Mouse (Mus musculus) kidney, postnatal 14 days (tissue): ENCODE measurements at regions not wholly inside any gene's neighbourhood (a gene's known extent, or its start where the extent isn't known, plus 50 kb on each side); places are given as distances from the start of the nearest gene placed in this dataset.

Experiments
- DNase-seq: peaks from one replicate; pipeline ENCODE4 v3.0.0; 2022; ENCODE audit warnings: mixed read lengths

GRCm38 (mm10) chr15:62106518-62106975 is 1183.7 kb upstream of the A1bg start:
- DNase-seq, result peak; percentile 96

- DNase-seq, result no peak
Measured at GRCm38 (mm10) chr15:62105483-62105882, 1182.7 kb upstream of the A1bg start.

DNA sequence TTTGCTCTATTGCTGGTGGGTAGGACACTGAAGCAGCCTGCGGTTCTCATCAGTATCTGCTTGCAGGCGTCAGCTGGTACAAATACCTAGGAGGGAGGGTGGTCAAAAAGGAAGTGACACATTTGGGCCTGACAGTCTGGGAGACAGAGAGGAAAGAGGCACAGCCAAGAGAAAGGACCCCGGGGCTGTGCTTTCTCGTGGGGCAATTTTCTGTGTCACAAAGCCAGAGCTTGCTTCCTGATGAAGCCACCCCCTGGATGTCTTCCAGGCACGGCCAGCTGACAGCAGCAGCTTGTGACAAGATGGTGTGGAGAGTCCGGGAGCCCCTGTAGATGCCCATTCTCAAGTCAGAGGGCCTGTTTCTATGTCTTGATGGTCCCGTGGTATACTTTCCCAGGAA is 1181.8 kb upstream of the A1bg start:
- peak; percentile 60 for DNase-seq

- no peak for DNase-seq
Measured at GRCm38 (mm10) chr15:62099683-62100082, 1176.9 kb upstream of the A1bg start.

DNA sequence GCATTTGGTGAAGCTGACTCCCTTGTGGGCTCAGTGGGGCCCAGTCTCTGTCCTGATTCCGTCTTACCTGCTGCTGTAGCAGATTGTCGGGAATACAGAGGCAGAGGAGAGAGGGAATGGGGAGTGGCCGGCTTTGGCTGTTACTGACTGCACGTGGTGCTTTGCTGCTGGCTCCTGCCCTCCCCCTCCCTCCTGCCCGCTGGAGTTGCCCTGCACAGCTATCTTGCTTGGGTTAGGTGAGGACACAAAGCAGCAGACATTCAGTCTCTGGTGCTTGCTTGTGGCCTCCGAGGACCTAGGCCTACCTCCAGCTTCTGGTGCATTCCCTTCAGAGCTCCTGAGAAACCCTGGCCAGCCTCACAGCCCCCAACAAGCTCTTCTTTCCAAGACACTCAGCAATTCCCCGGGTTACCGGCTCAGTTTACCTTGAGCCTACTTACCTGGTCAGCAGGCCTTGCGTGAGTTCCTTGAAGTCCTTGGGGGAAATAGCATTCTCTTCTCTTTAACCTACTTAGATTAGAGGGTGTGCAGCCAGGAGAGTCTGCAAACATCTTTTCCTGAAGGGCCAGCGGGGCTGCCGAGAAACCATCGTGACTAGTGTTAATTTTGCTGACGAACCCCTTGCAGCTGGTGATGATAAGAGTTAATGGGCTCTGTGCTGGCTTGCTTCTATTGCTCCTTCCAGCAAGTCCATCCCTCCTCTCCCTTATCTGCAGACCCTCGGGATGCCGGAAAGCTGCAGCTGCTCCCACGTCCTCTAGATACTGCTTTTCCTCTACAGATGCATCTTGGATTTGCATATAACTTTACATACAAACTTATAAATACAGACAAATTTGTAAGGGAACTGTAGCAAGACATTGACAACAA is 1176.2 kb upstream of the A1bg start:
- DNase-seq, result peak; percentile 76

- DNase-seq, result no peak
Measured at GRCm38 (mm10) chr15:62096778-62097177, 1174.0 kb upstream of the A1bg start.

GRCm38 (mm10) chr15:62095198-62095597 is 1172.4 kb upstream of the A1bg start:
- no peak for DNase-seq

DNA sequence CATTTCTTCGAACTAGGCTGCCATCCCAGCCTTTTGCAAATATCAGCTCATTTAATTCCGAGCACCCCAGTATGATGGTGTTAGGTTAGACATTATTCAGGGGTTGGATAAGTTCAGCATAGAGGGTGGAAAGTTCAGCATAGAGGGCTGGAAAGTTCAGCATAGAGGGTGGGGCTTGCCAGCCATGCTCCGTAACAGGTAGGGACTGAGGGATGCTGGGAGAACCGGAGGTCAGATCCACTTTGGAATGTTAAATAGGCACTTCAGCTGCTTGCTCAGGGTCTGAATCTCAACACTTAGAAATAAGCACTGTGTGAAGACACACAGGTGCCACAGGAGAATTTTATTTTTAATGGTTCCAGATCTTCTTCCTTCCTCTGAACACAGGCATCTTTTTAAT is 1170.9 kb upstream of the A1bg start:
- no peak for DNase-seq

DNA sequence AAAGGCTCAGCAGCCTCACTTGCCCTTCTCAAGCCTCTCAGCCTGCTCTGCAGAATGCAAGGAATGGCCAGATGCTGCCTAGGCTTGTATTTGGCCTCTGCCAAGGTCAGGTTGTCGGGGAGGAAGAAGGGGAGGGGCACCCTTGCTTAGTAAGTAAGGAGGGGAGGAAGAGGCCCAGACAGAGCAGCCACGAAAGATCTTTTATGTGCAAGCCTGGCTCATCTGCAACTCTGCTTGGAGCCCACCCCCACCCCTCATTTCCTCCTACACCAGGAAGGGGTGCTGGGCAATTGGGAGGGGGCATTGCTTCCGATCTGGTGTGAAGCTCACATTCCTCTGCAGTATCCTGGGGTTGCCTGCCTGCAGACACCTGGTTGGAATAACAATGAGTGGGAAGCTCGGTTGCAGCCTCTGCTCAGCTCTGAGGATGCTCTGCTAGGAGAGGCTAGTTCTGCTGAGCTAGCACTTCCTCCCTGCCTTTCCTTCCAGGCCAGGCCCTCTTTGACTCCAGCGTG is 1169.9 kb upstream of the A1bg start:
- DNase-seq, result peak; percentile 49

- no peak for DNase-seq
Measured at GRCm38 (mm10) chr15:62091746-62092659, 1169.2 kb upstream of the A1bg start.

GRCm38 (mm10) chr15:62091144-62091543 is 1168.3 kb upstream of the A1bg start:
- DNase-seq, result no peak

GRCm38 (mm10) chr15:62088341-62088740 is 1165.5 kb upstream of the A1bg start:
- DNase-seq, result no peak

DNA sequence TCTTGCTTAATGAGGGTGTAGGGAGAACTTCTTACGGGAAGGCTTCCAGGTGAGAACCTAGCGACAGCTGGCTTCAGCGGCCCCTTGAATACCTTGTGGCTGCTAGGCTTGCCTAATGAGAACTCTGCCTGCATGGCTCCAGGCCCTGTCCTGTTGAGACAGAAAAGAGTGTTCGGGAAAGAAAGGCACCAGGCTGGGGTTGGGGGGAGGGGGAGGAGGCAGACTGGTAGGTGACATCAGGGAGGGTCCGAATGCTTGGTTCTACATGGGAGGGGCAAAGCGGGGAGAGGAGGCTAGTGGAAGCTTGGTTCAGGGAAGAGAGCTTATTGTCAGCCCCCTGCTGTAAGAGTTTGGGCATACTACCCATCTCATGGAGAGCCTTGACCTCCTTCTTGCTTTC is 1164.9 kb upstream of the A1bg start:
- no peak for DNase-seq

- DNase-seq, result no peak
Measured at GRCm38 (mm10) chr15:62086037-62086436, 1163.2 kb upstream of the A1bg start.

- DNase-seq, result no peak
Measured at GRCm38 (mm10) chr15:62083347-62083746, 1160.5 kb upstream of the A1bg start.

DNA sequence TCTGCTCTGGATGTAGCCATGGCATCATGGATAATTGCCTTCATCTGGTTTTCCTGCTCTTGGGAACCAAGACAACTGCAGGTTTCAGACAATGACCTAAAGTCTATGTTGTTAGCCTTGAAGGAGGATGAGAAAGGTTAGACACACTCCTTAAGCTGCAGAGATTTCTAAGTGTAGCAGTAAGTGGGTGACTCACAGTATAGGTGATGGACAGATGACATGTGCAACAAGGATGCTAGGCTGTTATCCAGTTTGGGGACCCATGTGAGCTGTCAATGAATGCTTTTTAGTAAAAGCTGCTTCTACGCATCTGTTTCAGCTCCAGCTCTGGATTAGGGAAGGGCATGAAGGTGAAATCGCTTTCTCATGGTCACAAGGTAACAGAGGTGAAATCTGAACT is 1159.7 kb upstream of the A1bg start:
- DNase-seq, result no peak

- peak; percentile 81 for DNase-seq
Measured at GRCm38 (mm10) chr15:62079155-62080109, 1156.6 kb upstream of the A1bg start.

DNA sequence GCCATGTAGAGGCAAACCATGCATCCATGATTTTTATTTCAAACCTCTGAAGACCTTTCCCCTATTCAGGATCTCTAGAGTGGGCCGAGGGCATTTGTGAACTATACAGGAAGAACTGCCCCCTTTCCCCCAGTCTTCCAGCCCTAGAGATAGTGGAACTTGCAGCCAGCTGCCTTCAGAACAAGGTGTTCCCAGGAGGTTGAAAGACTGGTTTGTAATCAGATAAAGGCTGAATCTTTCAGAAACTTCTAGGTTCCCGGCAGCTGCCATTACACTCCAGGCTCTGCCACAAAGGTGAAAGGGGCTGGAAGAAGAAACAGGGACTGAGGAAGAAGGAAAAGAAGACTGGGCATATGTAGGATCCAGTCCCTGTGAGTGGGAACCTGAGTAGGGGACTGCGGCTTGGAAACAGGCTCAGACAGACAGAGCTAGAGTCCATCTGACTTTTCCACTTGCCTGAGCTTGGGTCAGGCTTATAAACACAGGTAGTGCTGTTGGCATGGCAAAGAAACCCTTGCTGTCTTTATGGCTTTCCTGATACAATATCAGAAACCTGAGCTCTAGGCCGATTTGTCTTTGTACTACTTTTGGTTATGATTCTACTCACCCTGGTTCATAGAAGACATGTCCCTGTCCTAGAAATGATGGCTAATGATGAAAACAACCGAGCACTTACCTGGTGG is 1153.9 kb upstream of the A1bg start:
- DNase-seq, result no peak

DNA sequence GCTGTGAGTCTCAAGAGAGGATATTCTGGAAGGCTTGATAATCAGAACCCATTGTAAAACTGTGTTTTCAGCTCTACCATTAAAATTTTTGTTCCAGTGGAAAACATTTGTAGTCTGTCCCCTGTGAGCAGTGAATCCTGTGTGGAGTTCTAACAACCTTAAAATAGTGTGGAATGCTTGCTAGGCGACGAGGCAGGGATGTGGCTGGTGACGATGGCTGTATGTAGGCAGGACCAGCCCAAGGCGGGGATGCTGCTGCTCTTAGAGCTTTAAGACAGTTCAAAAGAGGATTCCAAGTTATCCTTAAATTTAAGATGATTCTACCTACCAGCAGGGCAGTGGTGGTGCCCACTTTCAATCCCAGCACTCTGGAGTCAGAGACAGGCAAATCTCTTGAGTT is 1151.9 kb upstream of the A1bg start:
- DNase-seq, result no peak

DNA sequence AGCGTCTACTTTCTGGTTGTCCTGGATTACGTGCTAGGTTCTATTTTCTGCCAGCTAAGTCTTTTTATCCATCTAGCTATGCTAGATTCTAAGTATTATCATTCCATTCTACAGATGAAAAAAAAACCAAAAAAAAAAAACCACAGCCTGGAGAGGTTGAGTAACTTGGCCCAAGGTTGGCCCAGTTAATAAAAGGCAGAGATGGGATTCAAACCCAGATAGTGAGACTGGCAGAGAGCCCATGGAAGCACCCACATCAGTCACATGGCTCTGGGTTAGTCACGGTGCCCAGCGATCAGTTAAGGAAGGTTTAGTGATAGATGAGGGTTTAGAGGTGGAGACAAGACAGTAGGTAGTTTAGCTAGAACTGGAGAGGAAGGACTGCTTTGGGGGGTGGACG is 1150.8 kb upstream of the A1bg start:
- DNase-seq, result no peak

GRCm38 (mm10) chr15:62071311-62071710 is 1148.5 kb upstream of the A1bg start:
- no peak for DNase-seq
